Mouse (Mus musculus): ENCODE data around the gene Pik3r4.
"Not testable (repeated sequence)": the region's sequence is repeated elsewhere in the genome, so short reads cannot be mapped to it uniquely, and the experiment has no call there.

Gene Pik3r4

GRCm38 (mm10) chr9:105642460-105643371 is at the start of gene Pik3r4:
Pik3r4 (plus strand) TSS chr9:105642978.
- peak; percentile 82 to 83 for DNase-seq

- DNase-seq, result no peak
Observed at GRCm38 (mm10) chr9:105598906-105599305, 43.9 kb upstream of the Pik3r4 start.

- peak; percentile 9 to 14 for DNase-seq
Observed at GRCm38 (mm10) chr9:105611980-105612771, 30.6 kb upstream of the Pik3r4 start.

- DNase-seq, result peak; percentile 59 to 60
Observed at GRCm38 (mm10) chr9:105612919-105613318, 29.9 kb upstream of the Pik3r4 start.

GRCm38 (mm10) chr9:105615952-105616351 is 26.8 kb upstream of the Pik3r4 start:
- DNase-seq, result no peak

DNA sequence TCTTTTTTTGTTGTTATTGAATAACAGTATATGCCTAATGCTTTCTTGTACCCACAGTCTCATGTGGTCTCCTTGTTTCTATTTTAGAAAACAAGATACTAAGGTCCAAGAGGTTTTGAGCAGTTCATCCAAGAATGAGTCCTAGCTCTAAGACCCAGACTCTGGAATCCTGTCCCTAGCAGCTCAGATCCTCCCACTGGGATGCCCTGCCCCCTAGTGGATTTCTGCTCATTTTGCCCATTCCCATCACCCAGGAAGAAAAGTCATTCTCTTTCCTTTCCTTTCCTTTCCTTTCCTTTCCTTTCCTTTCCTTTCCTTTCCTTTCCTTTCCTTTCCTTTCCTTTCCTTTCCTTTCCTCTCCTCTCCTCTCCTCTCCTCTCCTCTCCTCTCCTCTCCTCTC is 25.5 kb upstream of the Pik3r4 start:
- DNase-seq, result peak; percentile 70 to 75

DNA sequence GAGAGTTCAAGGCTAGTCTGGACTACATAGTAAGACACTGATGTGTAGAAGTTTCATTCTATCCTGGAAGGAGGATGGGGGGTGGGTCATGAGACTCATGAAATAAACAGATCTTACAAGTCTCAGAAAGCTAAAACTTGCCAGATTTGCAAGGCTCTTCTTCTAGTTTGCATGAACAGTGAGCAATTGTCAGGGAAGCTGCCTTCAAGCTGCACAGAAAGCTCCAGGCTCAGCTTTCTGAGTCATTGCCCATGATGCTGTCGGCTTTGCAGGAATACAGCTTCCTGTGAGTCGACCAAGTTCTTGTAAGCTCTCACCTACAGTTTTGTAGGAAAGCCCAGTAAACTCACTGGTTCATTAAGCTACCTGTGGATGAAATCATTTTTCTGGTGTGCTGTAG is 8.8 kb upstream of the Pik3r4 start:
- DNase-seq, result no peak

DNA sequence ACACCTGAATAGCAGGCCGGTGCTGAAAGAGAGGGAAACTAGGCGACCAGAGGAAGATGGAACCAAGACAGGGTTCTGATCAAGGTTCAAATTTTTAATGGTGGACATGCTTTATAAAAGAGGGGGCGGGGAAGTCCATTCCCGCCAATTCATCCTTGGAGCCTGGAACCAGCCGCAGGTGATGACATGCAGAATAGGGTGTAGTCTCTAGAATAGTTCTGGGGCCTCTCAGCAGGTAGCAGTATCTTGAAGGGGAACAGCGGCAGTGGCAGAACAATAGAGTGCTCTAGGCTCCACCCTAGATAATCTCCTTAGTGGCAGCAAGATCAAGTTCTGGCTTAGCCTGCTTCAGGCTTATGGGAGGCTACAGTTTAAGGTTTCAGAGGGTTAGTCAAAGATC is 1.4 kb upstream of the Pik3r4 start:
- not testable (repeated sequence) for DNase-seq

GRCm38 (mm10) chr9:105656189-105656588 is 13.4 kb downstream of the Pik3r4 start:
- DNase-seq, result no peak

DNA sequence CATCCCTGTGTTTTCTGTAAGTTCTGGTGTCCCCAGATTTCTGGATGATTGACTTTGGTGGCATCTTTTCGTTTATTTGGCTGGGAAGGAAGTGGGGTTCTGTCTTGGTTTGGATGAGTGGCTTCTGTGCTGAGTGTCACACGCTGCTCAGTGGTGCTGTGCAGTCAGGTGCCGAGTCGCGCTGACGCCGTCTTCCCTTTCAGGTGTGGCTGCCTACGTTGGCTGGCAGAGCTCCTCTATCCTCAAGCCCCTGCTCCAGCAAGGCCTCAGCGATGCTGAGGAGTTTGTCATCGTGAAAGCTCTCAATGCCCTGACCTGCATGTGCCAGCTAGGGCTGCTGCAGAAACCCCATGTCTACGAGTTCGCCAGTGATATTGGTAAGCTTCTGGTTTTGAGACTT is 15.4 kb downstream of the Pik3r4 start:
- DNase-seq, result no peak

GRCm38 (mm10) chr9:105659877-105660276 is 17.1 kb downstream of the Pik3r4 start:
- no peak for DNase-seq

- DNase-seq, result no peak
Observed at GRCm38 (mm10) chr9:105665269-105665668, 22.5 kb downstream of the Pik3r4 start.

- no peak for DNase-seq
Observed at GRCm38 (mm10) chr9:105670916-105671315, 28.1 kb downstream of the Pik3r4 start.

DNA sequence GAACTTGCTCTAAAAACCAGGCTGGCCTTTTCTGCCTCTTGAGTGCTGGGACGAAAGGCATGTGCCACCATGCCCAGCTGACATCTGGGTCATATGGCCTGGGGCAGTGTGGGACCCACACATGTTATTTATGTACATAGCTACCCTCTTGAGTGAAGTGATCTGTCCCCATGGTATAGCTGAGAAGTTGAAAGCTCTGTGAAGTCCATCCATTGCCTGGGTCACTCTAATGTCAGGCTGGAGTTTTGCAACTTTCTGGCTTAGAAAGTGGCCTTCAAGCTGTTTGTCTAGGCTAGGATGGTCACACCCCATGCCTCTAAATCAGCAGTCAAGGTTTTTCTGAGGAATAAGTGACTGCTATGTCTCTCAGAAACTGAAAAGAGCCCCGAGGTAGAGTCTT is 29.3 kb downstream of the Pik3r4 start:
- no peak for DNase-seq

GRCm38 (mm10) chr9:105675941-105676340 is 33.2 kb downstream of the Pik3r4 start:
- DNase-seq, result no peak

GRCm38 (mm10) chr9:105681386-105681785 is 38.6 kb downstream of the Pik3r4 start:
- DNase-seq, result no peak

DNA sequence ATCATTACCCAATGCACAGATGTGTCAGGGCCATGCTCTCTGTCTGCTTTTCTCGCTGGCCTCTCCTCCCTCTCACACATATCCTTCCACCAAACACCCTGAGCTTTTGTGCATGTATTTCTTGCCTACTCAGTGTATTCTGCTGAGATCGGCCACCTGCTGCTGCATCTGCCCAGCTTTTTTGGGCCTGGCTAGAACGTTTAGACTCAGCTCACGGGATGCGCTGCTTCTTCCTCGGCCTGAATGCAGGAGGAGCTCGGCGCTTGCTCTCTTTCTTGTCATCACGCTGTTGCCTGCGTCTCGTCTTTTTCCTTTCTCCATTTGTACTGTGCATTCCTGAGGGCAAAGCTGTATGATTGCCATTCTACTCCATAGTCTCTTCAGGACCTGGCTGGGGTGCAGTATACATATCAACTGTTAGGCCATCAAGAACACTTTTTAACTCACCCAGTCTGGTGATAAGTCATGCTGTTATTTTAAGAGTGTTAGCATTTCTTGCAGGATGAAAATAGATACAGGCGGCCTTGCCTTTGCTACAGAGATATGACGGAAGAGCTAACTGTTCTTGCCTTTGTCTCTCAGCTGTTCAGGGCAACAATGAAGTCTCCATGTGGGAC is 41.9 kb downstream of the Pik3r4 start:
- no peak for DNase-seq

GRCm38 (mm10) chr9:105689485-105689884 is 46.7 kb downstream of the Pik3r4 start:
- no peak for DNase-seq

GRCm38 (mm10) chr9:105692472-105692871 is 49.7 kb downstream of the Pik3r4 start:
- DNase-seq, result no peak

DNA sequence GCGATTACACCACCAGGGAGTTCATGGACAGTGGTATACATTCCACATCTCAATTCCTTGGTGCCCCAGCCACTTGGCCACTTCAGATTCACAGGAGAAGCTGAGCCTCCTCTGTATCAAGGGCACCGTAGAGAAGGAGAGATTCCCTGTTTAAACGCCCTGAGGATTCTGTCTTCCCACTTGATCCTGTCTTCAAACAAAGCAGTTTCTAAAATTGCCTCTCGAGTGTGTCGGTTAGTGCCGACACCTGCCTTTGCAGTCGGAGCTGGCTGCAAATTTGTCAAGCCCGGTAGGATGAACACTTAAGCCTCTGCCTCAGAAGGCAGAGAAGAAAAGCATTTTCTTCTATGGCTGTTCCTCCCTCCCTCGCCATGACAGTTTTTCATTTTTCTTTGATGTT is 50.3 kb downstream of the Pik3r4 start:
- no peak for DNase-seq

GRCm38 (mm10) chr9:105693854-105694253 is 51.1 kb downstream of the Pik3r4 start:
- DNase-seq, result peak; percentile 70 to 75

- no peak for DNase-seq
Observed at GRCm38 (mm10) chr9:105696818-105697564, 54.2 kb downstream of the Pik3r4 start.

All from cerebellum, postnatal 36 days (tissue).